Mouse (Mus musculus): ENCODE data around the gene Gast.
"Not testable (repeated sequence)": the region's sequence is repeated elsewhere in the genome, so short reads cannot be mapped to it uniquely, and the experiment has no call there.

The Gast gene

GRCm38 (mm10) chr11:100320701-100321410, 13.4 kb upstream of the Gast start:
- DNase-seq (ENCODE audit: low read depth, low spot score) = not testable (repeated sequence)

GRCm38 (mm10) chr11:100321479-100322305, 12.5 kb upstream of the Gast start:
- not testable (repeated sequence) for DNase-seq (ENCODE audit: low read depth, low spot score)

GRCm38 (mm10) chr11:100322591-100323258, 11.5 kb upstream of the Gast start:
- DNase-seq (ENCODE audit: low read depth, low spot score) = no peak

- DNase-seq (ENCODE audit: low read depth, low spot score) = peak; percentile 81
These were observed 10.6 kb upstream of the Gast start for GRCm38 (mm10) chr11:100323578-100323977.

- DNase-seq (ENCODE audit: low read depth, low spot score) = no peak
These were observed 9.1 kb upstream of the Gast start for GRCm38 (mm10) chr11:100325062-100325629.

- no peak for DNase-seq (ENCODE audit: low read depth, low spot score)
These were observed 6.9 kb upstream of the Gast start for GRCm38 (mm10) chr11:100327316-100327715.

- DNase-seq (ENCODE audit: low read depth, low spot score) = no peak
These were observed 6.4 kb upstream of the Gast start for GRCm38 (mm10) chr11:100327761-100328160.

- DNase-seq (ENCODE audit: low read depth, low spot score) = no peak
These were observed 4.0 kb upstream of the Gast start for GRCm38 (mm10) chr11:100330235-100330634.

GRCm38 (mm10) chr11:100330816-100331375, 3.3 kb upstream of the Gast start:
- not testable (repeated sequence) for DNase-seq (ENCODE audit: low read depth, low spot score)

GRCm38 (mm10) chr11:100332766-100333515, 1.3 kb upstream of the Gast start:
- DNase-seq (ENCODE audit: low read depth, low spot score) = no peak

GRCm38 (mm10) chr11:100335731-100336130, 1.5 kb downstream of the Gast start:
- no peak for DNase-seq (ENCODE audit: low read depth, low spot score)

GRCm38 (mm10) chr11:100344269-100344668, 10.1 kb downstream of the Gast start:
- no peak for DNase-seq (ENCODE audit: low read depth, low spot score)

GRCm38 (mm10) chr11:100352076-100352857, 18.1 kb downstream of the Gast start:
- no peak for DNase-seq (ENCODE audit: low read depth, low spot score)

GRCm38 (mm10) chr11:100355151-100355951, 21.1 kb downstream of the Gast start:
- DNase-seq (ENCODE audit: low read depth, low spot score) = no peak

- DNase-seq (ENCODE audit: low read depth, low spot score) = peak; percentile 77
These were observed 22.0 kb downstream of the Gast start, which contains the start of gene Hap1 for GRCm38 (mm10) chr11:100355972-100356818. TSS of gene Hap1 (minus strand) at chr11:100356128.

GRCm38 (mm10) chr11:100356819-100357211, 22.6 kb downstream of the Gast start:
- DNase-seq (ENCODE audit: low read depth, low spot score) = no peak

GRCm38 (mm10) chr11:100357408-100357807, 23.2 kb downstream of the Gast start:
- no peak for DNase-seq (ENCODE audit: low read depth, low spot score)

- DNase-seq (ENCODE audit: low read depth, low spot score) = no peak
These were observed 26.0 kb downstream of the Gast start for GRCm38 (mm10) chr11:100360175-100360574.
